Mouse (Mus musculus) heart, adult 2 months (tissue): ENCODE measurements around the gene Scd2.
A peak's percentile ranks its signal among the peaks of the same experiment; 100 is the strongest.

Experiments used
- CTCF ChIP-seq: fragments of 200-600 bp; IDR thresholded peaks from 2 replicates; pipeline ENCODE4 v1.8.1; 2022; ENCODE audit warnings: antibody characterized with exemption, mild to moderate bottlenecking, moderate library complexity
- EP300 ChIP-seq: fragments of 200-500 bp; IDR thresholded peaks from 2 replicates; pipeline ENCODE4 v1.6.1; 2011; ENCODE audit warnings: low read depth, low read length, control low read depth; ENCODE audit not compliant: insufficient read depth
- POLR2A ChIP-seq: fragments of 200-500 bp; IDR thresholded peaks from 2 replicates; pipeline ENCODE4 v1.6.1; 2011; ENCODE audit warnings: mild to moderate bottlenecking, low read depth, low read length, control low read depth; ENCODE audit not compliant: insufficient read depth

DNA sequence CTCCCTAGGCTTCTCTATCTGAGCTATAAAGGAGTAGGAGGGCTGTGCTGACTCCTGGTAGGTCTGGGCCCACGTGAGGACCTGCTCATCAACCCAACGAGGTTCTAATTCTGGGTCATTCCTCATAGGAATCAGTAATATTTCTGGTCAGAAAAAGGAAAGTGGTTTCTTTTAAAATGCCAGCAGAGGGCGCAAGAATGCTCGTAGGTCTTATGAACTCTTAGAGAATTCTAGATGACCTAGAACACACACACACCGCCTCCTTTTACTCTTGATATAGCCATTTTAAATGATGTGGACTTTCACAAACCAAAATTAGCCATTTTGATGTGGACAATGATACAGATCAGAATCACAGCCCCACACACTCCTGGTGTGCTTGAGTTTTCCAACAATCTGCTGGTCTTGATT is 47.7 kb upstream of the Scd2 start:
- peak; percentile 81 for TF ChIP-seq CTCF
- no peak for TF ChIP-seq EP300
- TF ChIP-seq POLR2A: no peak
